Mouse (Mus musculus) midbrain, embryonic 16.5 days (tissue): Measurements from ENCODE around the gene Prr19. TPM values are rescaled to one million over a fixed set of nuclear protein-coding genes. Genes with fewer than 3 reads are reported as not detected.
"Not testable (repeated sequence)": the region's sequence is repeated elsewhere in the genome, so short reads cannot be mapped to it uniquely, and the experiment has no call there.

Experiments
- ATAC-seq: fragments of 200-750 bp; cut with Nextera tagmentation; 2 replicates; pipeline ENCODE4 v1.8.0; 2017; ENCODE audit warnings: moderate TSS enrichment
- H3K27ac ChIP-seq: fragments of 300-500 bp; sonication (generic); 2 replicates; pipeline ENCODE4 v1.5.1; 2014; ENCODE audit warnings: mild to moderate bottlenecking, low read length, mixed read lengths
- H3K27me3 ChIP-seq: fragments of 300-500 bp; sonication (generic); 2 replicates; pipeline ENCODE4 v1.6.1; 2014; ENCODE audit warnings: low read depth, low read length, mixed read lengths; ENCODE audit not compliant: control insufficient read depth, insufficient read depth
- H3K36me3 ChIP-seq: fragments of 300-500 bp; sonication (generic); 2 replicates; pipeline ENCODE4 v1.6.1; 2014; ENCODE audit warnings: mild to moderate bottlenecking, low read length, moderate library complexity, mixed read lengths; ENCODE audit not compliant: control insufficient read depth, insufficient read depth
- H3K4me1 ChIP-seq: fragments of 300-500 bp; sonication (generic); 2 replicates; pipeline ENCODE4 v1.6.1; 2014; ENCODE audit warnings: mild to moderate bottlenecking, low read length, mixed read lengths; ENCODE audit not compliant: control insufficient read depth, insufficient read depth
- H3K4me2 ChIP-seq: fragments of 300-500 bp; sonication (generic); 2 replicates; pipeline ENCODE4 v1.6.1; 2014; ENCODE audit warnings: mild to moderate bottlenecking, low read length, mixed read lengths
- H3K4me3 ChIP-seq: fragments of 300-500 bp; sonication (generic); 2 replicates; pipeline ENCODE4 v1.5.1; 2014; ENCODE audit warnings: low read depth, mild to moderate bottlenecking, low read length, moderate library complexity, mixed read lengths
- H3K9ac ChIP-seq: fragments of 300-500 bp; sonication (generic); 2 replicates; pipeline ENCODE4 v1.6.1; 2014; ENCODE audit warnings: low read depth, low read length, mixed read lengths
- H3K9me3 ChIP-seq: fragments of 300-500 bp; sonication (generic); replicated peaks from 2 replicates; pipeline ENCODE4 v1.6.1; 2014; ENCODE audit warnings: mild to moderate bottlenecking, low read length, mixed read lengths; ENCODE audit not compliant: control insufficient read depth, poor library complexity, severe bottlenecking
- WGBS: fragments of 180-500 bp; shearing (Covaris S2); extraction: QIAGEN DNeasy Blood & Tissue Kit; methylation state at CpG from one replicate; pipeline ENCODE4 v1.1.7; 2014; 5-methylcytosine and 5-hydroxymethylcytosine counted together
- polyA plus RNA-seq: library from polyadenylated mRNA; unstranded; fragments of >200 nt; fragmentation: Nextera tagmentation; extraction: Ambion mirVana; gene quantifications from 2 replicates; pipeline ENCODE4 v1.2.1, GENCODE M21; 2015

The Prr19 gene
- polyA plus RNA-seq, 1 experiment from 2014 or later: 5.6 TPM

DNA sequence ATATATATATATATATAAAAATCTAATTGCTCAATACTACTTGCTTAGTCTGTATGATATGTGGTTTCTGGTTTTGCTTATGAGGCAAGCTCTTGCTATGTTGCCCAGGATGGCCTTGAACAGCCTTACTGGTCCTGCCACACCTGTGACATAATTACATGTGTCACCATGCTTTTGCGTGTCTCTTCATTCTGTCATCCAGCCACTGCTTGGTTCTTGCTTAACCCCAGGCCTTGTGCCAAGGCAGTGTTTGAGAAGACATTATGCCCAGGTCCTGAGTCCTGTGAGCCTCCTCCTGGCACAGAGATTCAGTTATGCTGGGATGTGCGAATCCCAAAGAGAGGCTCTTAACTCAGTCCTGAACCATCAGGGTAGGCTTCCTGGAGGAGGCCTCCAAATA lies 22.0 kb downstream of the Prr19 start:
- Histone ChIP-seq H3K9ac (no peak overlapping the region), H3K27me3 (no peaks in the 10 kb centered on the region), H3K9me3 (no peaks in the 10 kb centered on the region), H3K4me3 (no peak overlapping the region), H3K27ac (no peak overlapping the region), H3K36me3 (no peaks in the 10 kb centered on the region; the same call in 1 of the 2 replicates), H3K4me2 (no peak overlapping the region), H3K4me1 (peaks cover 23% of the 10 kb centered on the region)
- WGBS: 92% methylated on average over 2 of the region's 2 CpGs
- ATAC-seq: no peak

DNA sequence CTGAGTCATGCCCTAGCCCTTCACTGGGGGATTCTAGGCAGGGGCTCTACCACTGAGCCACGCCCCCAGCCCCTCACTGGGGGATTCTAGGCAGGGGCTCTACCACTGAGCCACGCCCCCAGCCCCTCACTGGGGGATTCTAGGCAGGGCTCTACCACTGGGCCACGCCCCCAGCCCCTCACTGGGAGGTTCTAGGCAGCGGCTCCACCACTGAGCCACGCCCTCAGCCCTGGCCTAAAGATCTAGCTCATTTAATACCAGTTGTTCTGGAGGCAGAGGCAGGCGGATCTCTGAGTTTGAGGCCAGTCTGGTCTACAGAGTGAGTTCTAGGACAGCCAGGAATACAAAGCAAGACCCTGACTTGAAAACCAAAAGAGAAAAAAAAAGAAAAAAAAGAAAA lies 24.2 kb downstream of the Prr19 start:
- H3K27me3 ChIP-seq, H3K9ac ChIP-seq, H3K36me3 ChIP-seq, ATAC-seq, H3K27ac ChIP-seq, H3K4me2 ChIP-seq, H3K9me3 ChIP-seq, H3K4me3 ChIP-seq: not testable (repeated sequence)
- peaks cover 13% of the 10 kb centered on the region for H3K4me1 ChIP-seq
- WGBS: 94% methylated on average over 5 of the region's 6 CpGs

DNA sequence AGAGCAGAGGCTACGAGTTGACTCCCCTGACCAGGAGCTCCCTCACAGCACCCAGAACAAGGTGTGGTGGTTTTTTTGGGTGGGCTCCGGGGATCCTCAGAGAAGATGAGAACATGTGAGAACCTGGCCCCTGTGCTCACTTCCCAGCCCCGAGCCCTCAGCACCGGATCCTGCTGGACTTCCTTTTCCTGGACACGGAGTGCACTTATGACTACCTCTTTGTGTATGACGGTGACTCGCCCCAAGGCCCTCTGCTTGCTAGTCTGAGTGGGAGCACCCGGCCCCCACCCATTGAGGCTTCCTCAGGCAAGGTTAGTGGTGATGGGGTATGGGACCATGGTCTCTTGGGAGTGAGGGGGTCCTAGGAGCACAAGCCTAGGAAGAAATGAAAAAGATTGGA lies 25.0 kb downstream of the Prr19 start:
- no peak overlapping the region for H3K9ac ChIP-seq
- no peak overlapping the region for H3K4me2 ChIP-seq
- no peaks in the 10 kb centered on the region for H3K27me3 ChIP-seq
- no peak overlapping the region for H3K27ac ChIP-seq
- peaks cover 16% of the 10 kb centered on the region for H3K36me3 ChIP-seq
- H3K9me3 ChIP-seq: no peaks in the 10 kb centered on the region
- 94% methylated on average over 8 of the region's 8 CpGs for WGBS
- no peak for ATAC-seq
- H3K4me3 ChIP-seq: no peak overlapping the region
- peaks cover 10% of the 10 kb centered on the region for H3K4me1 ChIP-seq

DNA sequence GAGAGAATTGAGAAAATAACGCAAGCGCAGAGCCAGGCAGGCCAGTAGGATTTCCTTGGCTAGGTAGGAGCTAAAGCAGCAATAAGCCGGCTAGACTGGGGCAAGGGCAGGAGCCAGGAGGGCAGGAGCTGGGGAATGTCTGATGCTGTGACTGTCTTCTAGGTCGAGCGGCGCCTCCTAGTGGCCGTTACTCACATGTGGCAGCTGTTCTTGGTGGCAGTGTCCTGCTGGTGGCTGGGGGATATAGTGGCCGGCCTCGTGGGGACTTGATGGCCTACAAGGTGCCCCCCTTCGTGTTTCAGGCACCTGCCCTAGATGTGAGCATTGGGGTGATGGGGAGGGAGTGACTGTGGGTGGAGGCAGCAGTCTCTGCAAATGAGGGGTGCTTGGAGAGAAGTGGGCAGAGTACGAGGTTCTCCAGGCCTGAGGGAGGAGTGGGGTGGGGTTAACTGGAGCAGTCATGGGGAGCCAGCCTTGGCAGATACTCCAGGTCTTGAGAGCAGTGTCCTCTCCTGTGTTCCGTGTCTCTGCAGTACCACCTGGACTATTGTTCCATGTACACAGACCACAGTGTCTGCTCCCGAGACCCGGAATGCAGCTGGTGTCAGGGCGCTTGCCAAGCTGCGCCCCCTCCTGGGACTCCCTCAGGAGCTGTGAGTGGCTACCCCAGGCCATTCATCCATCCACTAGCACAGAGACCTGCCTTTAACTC lies 32.5 kb downstream of the Prr19 start:
- Histone ChIP-seq H3K4me2 (no peak overlapping the region), H3K9ac (no peak overlapping the region), H3K27ac (no peak overlapping the region), H3K9me3 (no peaks in the 10 kb centered on the region), H3K4me1 (no peaks in the 10 kb centered on the region), H3K36me3 (peaks cover 42% of the 10 kb centered on the region), H3K4me3 (no peak overlapping the region), H3K27me3 (no peaks in the 10 kb centered on the region)
- ATAC-seq: peak; percentile 44; the same call in 1 of the 2 replicates
- 35% methylated on average over 16 of the region's 16 CpGs for WGBS

DNA sequence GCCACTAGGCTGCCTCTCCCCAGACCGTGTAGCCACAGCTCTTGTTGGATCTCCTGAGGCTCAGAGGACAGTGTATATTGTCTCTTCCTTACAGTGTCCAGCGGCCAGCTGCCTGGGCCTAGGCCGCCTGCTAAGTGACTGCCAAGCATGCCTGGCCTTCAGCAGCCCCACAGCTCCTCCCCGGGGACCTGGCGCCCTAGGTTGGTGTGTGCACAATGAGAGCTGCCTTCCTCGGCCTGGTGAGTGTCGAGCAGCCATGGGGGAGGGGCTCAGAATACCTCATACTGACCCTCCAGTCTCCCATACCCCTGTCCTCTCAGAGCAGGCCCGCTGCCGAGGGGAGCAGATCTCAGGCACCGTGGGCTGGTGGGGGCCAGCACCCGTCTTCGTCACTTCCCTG lies 33.3 kb downstream of the Prr19 start:
- 0 out of 2 replicates have a peak, but pooled peaks have one; percentile 26 for ATAC-seq
- Histone ChIP-seq H3K27me3 (no peaks in the 10 kb centered on the region), H3K9me3 (no peaks in the 10 kb centered on the region), H3K4me3 (no peak overlapping the region), H3K4me2 (no peak overlapping the region), H3K27ac (no peak overlapping the region), H3K36me3 (peaks cover 39% of the 10 kb centered on the region), H3K4me1 (no peaks in the 10 kb centered on the region), H3K9ac (no peak overlapping the region)
- WGBS: 85% methylated on average over 12 of the region's 12 CpGs

DNA sequence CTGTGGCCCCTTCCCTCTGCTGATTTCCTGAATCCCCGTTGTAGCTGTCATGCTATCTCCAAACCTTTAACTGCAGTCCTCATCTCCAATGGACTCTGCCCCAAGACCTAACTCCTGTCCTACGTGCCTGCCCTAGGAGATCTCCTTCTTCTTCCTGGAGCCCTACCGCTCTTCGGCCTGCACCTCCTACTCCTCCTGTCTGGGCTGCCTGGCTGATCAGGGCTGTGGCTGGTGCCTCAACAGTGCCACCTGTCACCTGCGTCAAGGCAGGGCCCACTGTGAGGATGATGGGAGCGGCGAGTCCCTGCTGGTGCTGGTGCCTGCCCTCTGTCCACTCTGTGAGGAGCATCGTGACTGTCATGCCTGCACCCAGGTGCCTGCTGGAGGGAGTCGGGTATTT lies 38.1 kb downstream of the Prr19 start:
- ATAC-seq: no peak

DNA sequence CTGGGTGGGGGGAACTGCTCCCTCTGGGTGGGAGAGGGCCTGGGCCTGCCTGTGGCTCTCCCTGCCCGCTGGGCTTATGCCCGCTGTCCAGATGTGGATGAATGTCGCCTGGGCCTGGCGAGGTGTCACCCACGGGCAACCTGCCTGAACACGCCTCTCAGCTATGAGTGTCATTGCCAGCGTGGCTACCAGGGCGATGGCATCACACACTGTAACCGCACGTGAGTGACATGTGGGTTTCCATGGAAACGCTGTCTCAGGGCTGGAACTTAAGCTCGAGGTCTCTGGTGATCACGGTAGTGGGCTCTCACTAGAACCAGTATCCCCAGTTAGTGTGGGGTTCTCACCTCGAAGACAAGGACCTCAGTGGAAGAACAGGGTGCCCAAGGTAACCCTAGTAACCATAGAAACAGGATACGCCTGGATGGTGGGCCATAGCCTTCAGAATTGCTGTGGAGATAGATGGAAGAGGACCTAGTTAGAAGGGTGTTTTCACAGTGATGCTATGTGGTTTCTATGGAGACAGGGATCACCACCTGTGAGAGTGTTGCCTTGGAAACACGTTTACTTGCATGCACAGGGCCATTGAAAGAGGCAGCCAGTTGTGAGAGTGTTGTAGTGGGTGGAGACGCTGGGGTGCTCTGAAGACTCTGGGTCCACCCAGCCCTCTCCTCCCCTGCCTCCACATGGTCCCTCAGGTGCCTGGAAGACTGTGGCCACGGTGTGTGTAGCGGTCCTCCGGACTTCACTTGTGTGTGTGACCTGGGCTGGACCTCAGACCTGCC lies 40.0 kb downstream of the Prr19 start:
- Histone ChIP-seq H3K4me2 (no peak overlapping the region), H3K27ac (peak overlapping the region; percentile 71), H3K36me3 (peaks cover 19% of the 10 kb centered on the region), H3K9me3 (no peaks in the 10 kb centered on the region), H3K4me3 (no peak overlapping the region), H3K9ac (peak overlapping the region; percentile 6; the same call in 1 of the 2 replicates), H3K27me3 (no peaks in the 10 kb centered on the region), H3K4me1 (no peaks in the 10 kb centered on the region; the same call in 1 of the 2 replicates)
- 67% methylated on average over 20 of the region's 20 CpGs for WGBS
- ATAC-seq: peak; percentile 82

More for the DNA sequence above, 38.1 kb downstream of the Prr19 start:
- Histone ChIP-seq H3K4me2 (no peak overlapping the region), H3K4me1 (no peaks in the 10 kb centered on the region; the same call in 1 of the 2 replicates), H3K36me3 (peaks cover 28% of the 10 kb centered on the region), H3K9ac (no peak overlapping the region), H3K27me3 (no peaks in the 10 kb centered on the region), H3K4me3 (no peak overlapping the region), H3K9me3 (no peaks in the 10 kb centered on the region), H3K27ac (no peak overlapping the region)
- 88% methylated on average over 9 of the region's 9 CpGs for WGBS

DNA sequence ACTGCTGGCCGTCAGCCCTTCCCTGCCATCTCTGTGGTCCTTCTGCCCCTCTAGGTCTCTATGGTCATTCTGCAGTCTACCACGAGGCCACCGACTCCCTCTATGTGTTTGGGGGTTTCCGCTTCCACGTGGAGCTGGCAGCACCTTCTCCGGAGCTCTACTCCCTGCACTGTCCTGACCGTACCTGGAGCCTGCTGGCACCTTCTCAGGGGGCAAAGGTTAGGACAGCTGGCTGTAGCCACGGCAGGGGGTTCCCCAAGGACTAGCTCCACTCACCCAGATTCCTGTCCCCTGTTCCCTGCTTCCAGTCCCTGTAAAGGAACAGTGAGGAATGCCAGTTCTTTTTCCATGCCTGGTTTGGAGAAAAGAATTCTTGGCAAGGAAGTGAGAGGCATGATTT lies 47.6 kb downstream of the Prr19 start:
- H3K36me3 ChIP-seq: peaks cover 41% of the 10 kb centered on the region
- H3K27me3 ChIP-seq: no peaks in the 10 kb centered on the region
- H3K27ac ChIP-seq: no peak overlapping the region
- no peaks in the 10 kb centered on the region; the same call in 1 of the 2 replicates for H3K9me3 ChIP-seq
- 92% methylated on average over 8 of the region's 8 CpGs for WGBS
- H3K4me1 ChIP-seq: no peaks in the 10 kb centered on the region
- no peak for ATAC-seq
- no peak overlapping the region for H3K9ac ChIP-seq
- H3K4me3 ChIP-seq: no peak overlapping the region
- no peak overlapping the region for H3K4me2 ChIP-seq
